Mouse (Mus musculus) cerebellum, adult 11 months (tissue): ENCODE results near the gene Pten.
"Not testable (repeated sequence)": the region's sequence is repeated elsewhere in the genome, so short reads cannot be mapped to it uniquely, and the experiment has no call there.

ENCODE experiments used
- DNase-seq: peaks from one replicate; pipeline ENCODE4 v3.0.0; 2022

The Pten gene

DNA sequence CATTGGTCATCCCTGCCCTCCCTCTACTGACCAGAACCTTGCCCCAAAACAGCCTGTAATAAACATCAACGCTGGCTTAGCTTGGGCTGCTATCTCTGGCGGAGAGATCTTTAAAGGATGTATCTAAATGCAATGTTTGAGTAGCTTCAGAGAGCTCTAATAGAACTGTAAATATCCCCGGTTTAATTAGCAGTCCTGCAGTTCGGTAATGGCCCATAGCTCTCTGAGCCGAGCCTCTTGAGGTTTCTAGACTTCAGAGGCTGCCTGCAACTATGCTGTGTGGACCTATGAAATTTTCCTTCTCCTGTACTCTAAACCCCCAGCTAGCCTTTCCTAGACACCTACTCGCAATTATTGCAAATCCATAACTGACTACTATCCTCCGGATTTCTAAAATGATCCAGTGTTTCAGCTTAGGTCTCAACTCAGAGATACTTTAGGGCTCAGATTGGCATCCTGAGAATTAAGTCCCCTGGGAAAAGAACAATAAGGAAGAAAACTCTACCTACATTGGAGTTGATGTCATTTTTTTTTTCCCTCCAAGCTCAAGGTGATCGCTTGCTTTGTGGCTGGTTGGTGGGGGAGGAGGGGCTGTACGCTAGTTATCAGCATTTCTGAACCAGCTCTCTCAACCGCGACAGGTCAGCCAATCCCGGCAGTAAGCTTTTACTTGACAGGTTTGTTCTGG is 2.0 kb upstream of the Pten start:
- DNase-seq: peak; percentile 25

GRCm38 (mm10) chr19:32755792-32756635 is 1.3 kb upstream of the Pten start:
- DNase-seq: peak; percentile 97

- DNase-seq: no peak
Measured at GRCm38 (mm10) chr19:32756636-32756899, 729 bp upstream of the Pten start.

DNA sequence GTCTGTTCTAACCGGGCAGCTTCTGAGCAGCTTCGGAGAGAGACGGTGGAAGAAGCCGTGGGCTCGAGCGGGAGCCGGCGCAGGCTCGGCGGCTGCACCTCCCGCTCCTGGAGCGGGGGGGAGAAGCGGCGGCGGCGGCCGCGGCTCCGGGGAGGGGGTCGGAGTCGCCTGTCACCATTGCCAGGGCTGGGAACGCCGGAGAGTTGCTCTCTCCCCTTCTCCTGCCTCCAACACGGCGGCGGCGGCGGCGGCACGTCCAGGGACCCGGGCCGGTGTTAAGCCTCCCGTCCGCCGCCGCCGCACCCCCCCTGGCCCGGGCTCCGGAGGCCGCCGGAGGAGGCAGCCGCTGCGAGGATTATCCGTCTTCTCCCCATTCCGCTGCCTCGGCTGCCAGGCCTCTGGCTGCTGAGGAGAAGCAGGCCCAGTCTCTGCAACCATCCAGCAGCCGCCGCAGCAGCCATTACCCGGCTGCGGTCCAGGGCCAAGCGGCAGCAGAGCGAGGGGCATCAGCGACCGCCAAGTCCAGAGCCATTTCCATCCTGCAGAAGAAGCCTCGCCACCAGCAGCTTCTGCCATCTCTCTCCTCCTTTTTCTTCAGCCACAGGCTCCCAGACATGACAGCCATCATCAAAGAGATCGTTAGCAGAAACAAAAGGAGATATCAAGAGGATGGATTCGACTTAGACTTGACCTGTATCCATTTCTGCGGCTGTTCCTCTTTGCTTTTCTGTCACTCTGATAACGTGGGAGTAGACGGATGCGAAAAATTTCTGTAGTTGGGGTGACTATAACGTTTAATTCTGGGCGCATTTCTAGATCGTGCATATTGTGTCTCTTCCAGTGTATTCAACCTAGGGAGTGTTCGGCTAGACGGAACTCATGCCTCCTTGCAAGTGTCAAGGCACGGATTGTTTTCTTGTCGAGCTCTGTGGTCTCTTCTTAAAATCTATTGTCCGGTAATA is 815 bp downstream of the Pten start:
- peak; percentile 57 for DNase-seq

DNA sequence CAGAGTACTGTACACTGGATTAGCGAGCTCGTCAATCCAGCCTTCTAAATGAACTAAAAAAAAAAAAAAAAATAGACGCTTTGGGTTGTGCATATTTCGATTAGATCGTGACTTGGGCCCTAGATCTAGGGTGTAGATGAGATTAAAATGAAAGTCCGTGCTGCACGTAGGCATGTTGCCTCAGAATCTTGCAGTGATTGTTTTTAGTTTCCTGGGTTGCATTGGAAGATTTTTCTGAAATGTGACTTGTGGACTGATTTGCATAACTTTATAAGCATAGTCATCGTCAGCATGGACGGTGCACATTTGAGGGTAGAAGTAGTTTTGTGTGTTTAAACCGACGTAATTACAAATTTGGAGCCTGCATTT is 1.5 kb downstream of the Pten start:
- DNase-seq: no peak

DNA sequence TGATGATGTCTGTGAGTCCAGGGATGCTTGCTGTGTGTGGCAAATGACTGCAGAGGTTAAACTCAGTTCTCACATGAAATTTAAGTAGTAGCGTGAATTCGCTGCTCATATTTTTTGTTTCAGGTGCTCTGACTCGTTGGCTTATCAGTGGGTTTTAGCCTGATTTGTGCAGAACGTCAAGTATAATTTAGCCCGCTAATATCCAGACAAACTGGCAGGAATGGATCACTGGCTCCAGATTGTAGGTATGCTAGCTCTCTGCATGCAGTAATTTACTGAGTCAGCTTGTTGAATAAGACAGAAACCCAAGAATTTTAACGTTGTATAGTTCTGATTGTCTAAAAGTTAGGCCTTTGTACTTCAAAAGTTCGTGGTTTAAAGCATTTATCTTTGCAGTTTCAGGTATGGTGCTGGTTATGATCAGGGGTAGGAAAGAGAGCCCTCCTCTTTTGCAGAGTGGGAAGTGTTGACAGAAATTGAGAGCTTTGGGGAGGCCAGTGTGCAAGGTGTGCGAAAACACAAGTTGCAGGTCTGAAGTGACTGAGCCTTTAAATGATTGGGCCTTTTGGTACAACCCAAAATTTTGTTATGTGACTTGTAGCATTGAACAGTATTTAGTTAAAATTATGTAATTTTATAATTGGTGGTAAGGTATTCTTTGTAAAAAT is 2.2 kb downstream of the Pten start:
- no peak for DNase-seq

DNA sequence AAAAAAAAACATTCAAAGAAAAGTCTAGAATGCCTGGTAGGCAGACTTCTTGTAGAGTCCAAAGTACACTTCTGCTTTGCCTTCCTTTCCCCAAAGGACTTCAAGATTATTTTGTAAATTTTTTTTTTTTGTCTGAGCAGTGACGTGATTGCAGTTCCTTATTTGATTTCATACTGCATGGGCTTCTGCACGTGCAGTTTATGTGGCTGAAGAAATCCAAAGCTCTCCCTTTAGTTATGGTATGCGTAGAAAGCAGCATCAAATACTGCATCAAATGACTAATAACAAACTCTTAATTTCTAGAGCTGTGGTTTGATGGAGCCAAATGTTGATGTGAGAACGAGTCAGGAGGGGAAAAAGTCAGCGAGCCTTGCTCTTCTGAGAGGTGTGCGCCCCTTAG is 3.2 kb downstream of the Pten start:
- no peak for DNase-seq

DNA sequence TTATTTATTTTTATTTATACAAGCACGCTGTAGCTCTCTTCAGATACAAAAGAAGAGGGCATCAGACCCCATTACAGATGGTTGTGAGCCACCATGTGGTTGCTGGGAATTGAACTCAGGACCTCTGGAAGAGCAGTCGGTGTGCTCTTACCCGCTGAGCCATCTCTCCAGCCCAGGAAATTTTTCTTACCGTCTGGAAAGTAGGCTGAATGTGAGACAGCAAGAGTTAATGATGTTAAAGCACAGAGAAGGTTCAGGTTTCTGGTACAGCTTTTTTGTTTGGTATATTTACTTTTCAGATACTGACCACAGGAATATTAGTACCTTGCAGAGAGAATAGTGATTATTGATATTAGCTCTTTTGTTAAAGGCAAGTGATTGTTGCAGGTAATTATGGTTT is 3.9 kb downstream of the Pten start:
- no peak for DNase-seq

- no peak for DNase-seq
Measured at GRCm38 (mm10) chr19:32762493-32762892, 5.2 kb downstream of the Pten start.

GRCm38 (mm10) chr19:32778411-32778810 is 21.1 kb downstream of the Pten start:
- no peak for DNase-seq

- no peak for DNase-seq
Measured at GRCm38 (mm10) chr19:32779131-32779530, 21.8 kb downstream of the Pten start.

- no peak for DNase-seq
Measured at GRCm38 (mm10) chr19:32781305-32782071, 24.2 kb downstream of the Pten start.

DNA sequence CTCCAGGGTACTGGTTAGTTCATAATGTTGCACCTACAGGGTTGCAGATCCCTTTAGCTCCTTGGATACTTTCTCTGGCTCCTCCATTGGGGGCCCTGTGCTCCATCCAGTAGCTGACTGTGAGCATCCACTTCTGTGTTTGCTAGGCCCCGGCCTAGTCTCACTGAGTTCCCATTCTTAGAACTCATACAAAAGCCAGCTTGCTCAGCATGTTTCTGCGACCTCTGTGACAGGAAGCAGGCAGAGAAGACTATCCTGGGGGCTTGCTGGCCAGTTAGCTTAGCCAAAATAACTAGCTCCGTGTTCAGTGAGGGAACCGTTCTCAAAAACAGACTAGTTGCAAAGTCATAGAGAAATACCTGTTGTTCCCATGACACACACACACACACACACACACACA is 30.1 kb downstream of the Pten start:
- not testable (repeated sequence) for DNase-seq

GRCm38 (mm10) chr19:32788016-32788415 is 30.7 kb downstream of the Pten start:
- not testable (repeated sequence) for DNase-seq

DNA sequence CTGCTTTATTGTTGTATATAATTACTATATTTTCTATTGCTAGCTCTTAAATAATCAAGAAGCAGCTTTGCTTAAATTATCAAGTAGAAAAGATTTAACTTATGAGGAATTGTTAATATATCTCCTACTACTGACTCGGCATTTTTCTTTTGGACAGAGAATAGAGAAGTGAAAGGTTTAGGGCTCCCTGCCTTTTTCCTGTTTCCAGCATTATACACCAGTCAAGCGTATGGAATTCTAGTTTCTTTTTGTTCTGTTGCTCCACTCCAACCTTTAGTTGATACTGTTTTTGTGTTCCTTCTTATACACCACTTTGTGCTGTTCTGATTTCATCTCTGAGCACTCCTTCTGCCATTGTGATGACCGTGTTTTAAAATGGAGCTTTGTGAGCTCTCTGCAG is 32.2 kb downstream of the Pten start:
- DNase-seq: no peak

DNA sequence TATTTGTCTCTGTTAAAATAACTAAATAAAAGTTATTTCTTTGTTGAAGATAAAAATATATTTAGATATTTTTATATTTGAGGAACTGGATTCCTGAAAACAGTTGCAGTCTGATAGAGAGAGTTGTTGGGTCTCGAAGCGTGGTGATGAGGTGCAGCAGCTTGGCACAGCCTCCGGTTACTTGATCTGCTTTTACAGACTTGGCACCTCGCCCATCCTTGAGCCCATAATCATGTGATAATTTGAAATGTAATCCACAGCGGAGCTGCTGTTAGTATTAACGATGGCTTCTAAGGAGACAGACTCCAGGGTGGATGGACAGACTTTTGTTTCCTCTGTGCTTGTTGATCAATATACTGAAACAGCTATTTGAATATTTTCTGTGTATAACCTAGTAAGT is 35.3 kb downstream of the Pten start:
- DNase-seq: peak; percentile 59

DNA sequence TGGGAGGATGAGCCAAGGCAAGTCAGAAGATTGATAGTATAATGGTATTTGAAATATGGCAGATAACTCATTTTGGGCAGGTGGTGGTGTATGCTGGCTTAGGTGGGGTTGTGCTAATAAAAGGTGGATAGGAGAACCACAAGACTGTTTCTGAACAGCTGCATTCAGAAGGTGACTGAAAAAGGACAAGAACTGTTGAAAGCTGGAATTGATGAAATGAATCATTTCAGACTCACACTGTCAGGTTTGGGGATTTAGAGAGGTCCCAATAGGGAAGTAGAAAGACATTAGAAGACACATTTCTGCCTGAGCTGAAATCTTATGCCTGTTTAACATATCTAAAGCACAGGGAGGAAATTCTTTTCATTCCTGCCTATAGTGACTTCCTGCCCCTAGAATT is 36.6 kb downstream of the Pten start:
- DNase-seq: no peak

DNA sequence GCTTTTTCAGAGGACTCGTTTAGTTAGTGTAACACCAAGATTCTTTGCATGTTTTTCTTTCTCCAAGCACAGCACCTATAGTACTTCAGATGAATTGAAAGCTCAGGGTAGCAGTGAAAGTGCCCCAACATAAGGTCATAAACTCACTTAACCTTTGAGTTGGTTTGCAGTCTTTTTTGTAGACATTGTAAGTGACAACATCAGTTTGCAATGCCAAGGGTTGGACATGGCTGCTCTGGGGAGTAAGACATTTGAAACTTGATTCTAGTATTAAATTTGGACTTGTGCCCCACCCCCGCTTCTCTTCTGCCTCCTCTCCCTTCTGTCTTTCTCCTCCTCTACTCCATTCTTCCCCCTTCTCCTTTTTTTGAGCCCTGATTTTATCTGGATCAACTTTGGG is 43.3 kb downstream of the Pten start:
- no peak for DNase-seq

DNA sequence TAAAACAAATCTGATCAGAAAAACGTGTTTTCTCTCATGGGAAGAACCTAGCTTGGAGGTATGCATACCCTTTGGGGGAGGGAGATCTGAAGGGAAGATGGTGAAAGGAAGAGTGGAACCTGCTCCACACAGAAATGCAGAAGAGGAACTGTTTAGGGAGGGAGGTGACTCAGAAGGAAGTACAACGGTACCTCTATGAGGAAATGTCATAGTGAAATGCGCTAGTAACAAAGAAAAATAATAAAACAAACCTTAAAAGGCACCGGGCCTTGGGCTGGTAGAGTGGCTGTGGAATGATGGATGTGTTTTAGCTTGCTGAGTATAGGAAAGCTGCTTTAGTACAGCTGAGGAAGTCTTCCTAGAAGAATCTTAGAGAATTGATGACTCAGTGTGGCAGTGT is 47.4 kb downstream of the Pten start:
- DNase-seq: no peak

DNA sequence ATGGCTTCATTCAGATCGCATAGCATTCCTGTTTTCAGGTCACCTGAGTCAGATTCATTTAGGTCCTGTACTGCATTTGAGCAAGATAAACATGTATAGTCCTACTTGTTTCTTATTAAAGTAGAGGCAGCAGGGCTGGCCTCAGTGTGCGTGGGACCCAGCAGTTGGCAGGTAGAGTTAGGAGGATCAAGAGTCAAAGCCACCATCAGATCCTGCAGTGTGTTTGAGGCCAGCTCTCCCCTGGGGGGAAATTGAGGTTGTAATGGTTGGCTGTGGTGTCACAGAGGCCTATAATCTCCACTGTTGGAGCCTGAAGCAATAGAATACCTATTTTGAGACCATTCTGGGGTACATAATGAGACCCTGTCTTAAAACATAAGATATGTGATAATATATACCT is 50.3 kb downstream of the Pten start:
- DNase-seq: no peak

GRCm38 (mm10) chr19:32808690-32809089 is 51.4 kb downstream of the Pten start:
- DNase-seq: no peak

DNA sequence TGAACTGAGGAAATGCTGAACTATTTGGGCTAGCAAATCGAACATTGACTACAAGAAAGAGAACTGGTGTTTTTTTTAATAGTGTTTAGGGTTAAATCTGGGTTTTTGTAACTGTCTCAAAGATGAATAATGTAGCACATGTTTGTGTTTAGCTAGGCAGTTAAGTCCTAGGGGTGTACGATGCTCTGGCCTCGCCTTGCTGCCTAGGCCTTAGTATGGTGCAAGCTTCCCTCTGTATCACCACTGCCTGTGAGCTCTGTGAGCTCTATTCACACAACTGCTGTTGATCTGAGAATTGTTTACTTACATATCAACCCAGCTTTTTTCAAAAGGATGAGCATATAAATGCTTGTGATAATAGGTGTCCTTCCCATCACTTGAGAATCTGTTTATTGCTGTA is 51.8 kb downstream of the Pten start:
- DNase-seq: no peak
